Mouse (Mus musculus) midbrain, embryonic 16.5 days (tissue): ENCODE measurements around the gene Foxe3. TPM values are rescaled to one million over a fixed set of nuclear protein-coding genes. Genes with fewer than 3 reads are reported as not detected.

ENCODE experiments used
- polyA plus RNA-seq: library from polyadenylated mRNA; unstranded; fragments of >200 nt; fragmentation: Nextera tagmentation; extraction: Ambion mirVana; gene quantifications from 2 replicates; pipeline ENCODE4 v1.2.1, GENCODE M21; 2015

Gene Foxe3
- polyA plus RNA-seq, 1 experiment from 2014 or later, result not detected

Other genes with a start within 250 kb of the Foxe3 start
- gene Gm12830, start 104.3 kb downstream of the Foxe3 start, polyA plus RNA-seq, result not detected in 2 replicates
- gene Foxd2, start 17.1 kb downstream of the Foxe3 start, polyA plus RNA-seq, result 0.23 and 0.24 TPM in 2 replicates
- gene Cmpk1, start 61.2 kb upstream of the Foxe3 start, polyA plus RNA-seq, result 218 and 229 TPM in 2 replicates
- gene Stil, start 74.1 kb upstream of the Foxe3 start, polyA plus RNA-seq, result 2.0 and 2.1 TPM in 2 replicates
- 4.6 and 6.4 TPM in 2 replicates for gene Tal1, start 130.4 kb upstream of the Foxe3 start, polyA plus RNA-seq
- gene Pdzk1ip1, start 162.7 kb upstream of the Foxe3 start, polyA plus RNA-seq, result 2.0 and 2.3 TPM in 2 replicates
- gene Cyp4x1, start 208.3 kb upstream of the Foxe3 start, polyA plus RNA-seq, result 11.8 and 15.4 TPM in 2 replicates